Mouse (Mus musculus) midbrain, postnatal 0 days (tissue): ENCODE measurements around the gene Inhbb. TPM values are rescaled to one million over a fixed set of nuclear protein-coding genes. Genes with fewer than 3 reads are reported as not detected.

Source experiments
- ATAC-seq: fragments of 200-750 bp; cut with Nextera tagmentation; 2 replicates; pipeline ENCODE4 v1.8.0; 2017; ENCODE audit warnings: moderate number of reproducible peaks, mild to moderate bottlenecking, moderate TSS enrichment, moderate library complexity; ENCODE audit not compliant: low FRiP score
- DNase-seq: peaks from one replicate; pipeline ENCODE4 v3.0.0-alpha.2; 2015; ENCODE audit warnings: low spot score
- H3K27ac ChIP-seq: fragments of 300-500 bp; sonication (generic); 2 replicates; pipeline ENCODE4 v1.5.1; 2014; ENCODE audit warnings: low read depth, mild to moderate bottlenecking, low read length, mixed read lengths
- H3K27me3 ChIP-seq: fragments of 300-500 bp; sonication (generic); 2 replicates; pipeline ENCODE4 v1.6.1; 2014; ENCODE audit warnings: low read length, control low read depth, mixed read lengths; ENCODE audit not compliant: insufficient read depth
- H3K36me3 ChIP-seq: fragments of 300-500 bp; sonication (generic); 2 replicates; pipeline ENCODE4 v1.6.1; 2014; ENCODE audit warnings: low read length, control low read depth, mixed read lengths; ENCODE audit not compliant: insufficient read depth
- H3K4me1 ChIP-seq: fragments of 300-500 bp; sonication (generic); 2 replicates; pipeline ENCODE4 v1.6.1; 2014; ENCODE audit warnings: mild to moderate bottlenecking, control low read depth, antibody characterized with exemption, low read length, mixed read lengths; ENCODE audit not compliant: insufficient read depth
- H3K4me2 ChIP-seq: fragments of 300-500 bp; sonication (generic); 2 replicates; pipeline ENCODE4 v1.6.1; 2014; ENCODE audit warnings: low read depth, mild to moderate bottlenecking, low read length, mixed read lengths; ENCODE audit not compliant: poor library complexity, severe bottlenecking
- H3K4me3 ChIP-seq: fragments of 300-500 bp; sonication (generic); 2 replicates; pipeline ENCODE4 v1.5.1; 2014; ENCODE audit warnings: low read depth, mild to moderate bottlenecking, low read length, moderate library complexity
- H3K9ac ChIP-seq: fragments of 300-500 bp; sonication (generic); replicated peaks from 2 replicates; pipeline ENCODE4 v1.6.1; 2014; ENCODE audit warnings: mild to moderate bottlenecking, low read length, moderate library complexity, mixed read lengths; ENCODE audit not compliant: poor library complexity, severe bottlenecking
- H3K9me3 ChIP-seq: fragments of 300-500 bp; sonication (generic); 2 replicates; pipeline ENCODE4 v1.6.1; 2016; ENCODE audit warnings: low read length, control low read depth
- CTCF ChIP-seq: IDR thresholded peaks from 2 replicates; pipeline ENCODE4 v1.5.1; 2016; ENCODE audit warnings: antibody characterized with exemption, mild to moderate bottlenecking
- WGBS: fragments of 180-500 bp; shearing (Covaris S2); extraction: QIAGEN DNeasy Blood & Tissue Kit; methylation state at CpG from one replicate; pipeline ENCODE4 v1.1.7; 2014; 5-methylcytosine and 5-hydroxymethylcytosine counted together
- polyA plus RNA-seq: library from polyadenylated mRNA; unstranded; fragments of >200 nt; fragmentation: Nextera tagmentation; extraction: Ambion mirVana; gene quantifications from 2 replicates; pipeline ENCODE4 v1.2.1, GENCODE M21; 2015
- total RNA-seq: library from RNA; depleted of rRNA; stranded (reverse); fragments of >200 nt; gene quantifications from 2 replicates; pipeline ENCODE4 v1.2.3, GENCODE M21; 2014

The Inhbb gene
- total and polyA plus RNA-seq, 2 experiments from 2014 or later: 2.6 to 5.1 TPM

DNA sequence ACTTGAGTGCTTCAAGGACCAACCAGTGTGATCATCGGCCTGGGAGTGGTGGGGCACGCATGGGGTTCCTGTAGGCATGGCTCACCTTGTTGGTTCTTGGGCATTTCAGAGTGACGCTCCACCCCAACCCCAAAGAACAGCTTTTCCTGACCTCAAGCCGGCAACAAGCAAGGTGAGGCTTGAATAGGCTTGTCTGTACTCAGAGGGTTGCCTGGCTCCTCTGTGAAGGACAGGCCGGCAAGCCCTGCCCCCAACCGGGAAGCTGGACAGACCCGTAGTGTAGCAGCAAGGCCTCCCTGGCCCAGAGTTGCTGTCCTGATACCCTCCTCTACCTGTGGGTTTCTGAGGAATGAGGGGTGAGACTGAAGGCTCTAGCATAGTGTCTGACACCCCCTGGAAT lies 12.9 kb downstream of the Inhbb start:
- TF ChIP-seq CTCF: no peak
- WGBS: 70% methylated on average over 7 of the region's 7 CpGs
- H3K4me2 ChIP-seq: no peak overlapping the region
- no peak overlapping the region for H3K27ac ChIP-seq
- ATAC-seq: no peak
- no peaks in the 10 kb centered on the region for H3K36me3 ChIP-seq
- no peaks in the 10 kb centered on the region for H3K4me1 ChIP-seq
- H3K27me3 ChIP-seq: no peaks in the 10 kb centered on the region
- H3K4me3 ChIP-seq: no peak overlapping the region
- no peak for DNase-seq
- no peak overlapping the region for H3K9ac ChIP-seq
- H3K9me3 ChIP-seq: no peaks in the 10 kb centered on the region

DNA sequence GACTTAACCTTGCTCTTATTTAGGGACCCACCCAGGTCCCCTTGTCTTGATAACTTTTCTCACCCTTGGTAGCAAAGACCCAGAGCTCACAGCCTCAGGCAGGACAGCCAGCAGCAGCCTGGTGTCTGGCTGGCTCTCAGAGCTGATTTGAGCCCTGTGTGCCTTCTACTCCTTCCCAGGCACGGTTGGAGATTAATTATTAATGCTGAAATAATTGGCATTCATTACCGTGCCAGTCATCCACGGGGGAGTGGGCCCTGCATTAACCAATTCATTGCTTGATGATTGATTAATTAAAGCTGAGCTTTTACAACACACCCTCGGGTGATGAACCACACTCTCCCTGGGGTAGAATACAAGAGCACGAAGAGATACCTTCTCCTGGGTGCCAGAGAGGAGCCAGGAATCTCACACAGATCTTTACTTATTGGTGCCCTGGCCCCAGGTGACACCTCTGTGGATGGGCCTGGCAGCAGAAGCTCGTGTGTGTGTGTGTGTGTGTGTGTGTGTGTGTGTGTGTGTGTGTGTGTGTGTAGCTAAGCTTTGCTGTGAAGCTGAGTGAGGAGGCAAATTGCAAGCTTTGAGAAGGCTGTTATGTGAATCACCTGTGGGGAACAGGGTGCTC lies 14.2 kb downstream of the Inhbb start:
- H3K9me3 ChIP-seq: no peaks in the 10 kb centered on the region
- no peaks in the 10 kb centered on the region for H3K4me1 ChIP-seq
- H3K27ac ChIP-seq: no peak overlapping the region
- no peaks in the 10 kb centered on the region for H3K36me3 ChIP-seq
- no peak overlapping the region for H3K9ac ChIP-seq
- TF ChIP-seq CTCF: no peak
- H3K27me3 ChIP-seq: no peaks in the 10 kb centered on the region
- 25% methylated on average over 6 of the region's 6 CpGs for WGBS
- no peak overlapping the region for H3K4me3 ChIP-seq
- DNase-seq: peak; percentile 55
- H3K4me2 ChIP-seq: no peak overlapping the region
- peak; percentile 51; the same call in 1 of the 2 replicates for ATAC-seq

DNA sequence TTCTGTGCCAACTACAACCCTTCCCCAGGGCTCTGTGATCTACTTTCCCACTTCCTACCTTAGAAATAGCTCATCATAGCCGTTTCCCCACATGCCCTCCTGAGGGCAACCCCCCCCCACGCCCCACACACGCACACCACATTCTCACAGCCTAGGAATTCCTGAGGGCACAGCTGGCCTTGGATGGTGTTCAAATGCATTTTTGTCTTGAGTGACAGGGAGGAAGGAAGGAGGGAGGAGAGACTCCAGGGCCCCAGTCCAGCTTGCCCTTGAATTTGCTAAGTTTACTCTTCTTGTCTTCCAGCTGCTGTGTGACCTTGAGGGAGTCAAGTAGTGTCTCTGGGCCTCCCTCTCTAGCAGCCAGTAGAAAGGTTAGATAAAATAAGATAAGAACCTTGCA lies 17.2 kb downstream of the Inhbb start:
- Histone ChIP-seq H3K9me3 (no peaks in the 10 kb centered on the region), H3K27me3 (no peaks in the 10 kb centered on the region), H3K4me3 (no peak overlapping the region), H3K4me1 (no peaks in the 10 kb centered on the region), H3K27ac (no peak overlapping the region), H3K9ac (no peak overlapping the region), H3K4me2 (no peak overlapping the region), H3K36me3 (no peaks in the 10 kb centered on the region)
- TF ChIP-seq CTCF: no peak
- 35% methylated on average over 3 of the region's 3 CpGs for WGBS
- DNase-seq: no peak
- no peak for ATAC-seq

DNA sequence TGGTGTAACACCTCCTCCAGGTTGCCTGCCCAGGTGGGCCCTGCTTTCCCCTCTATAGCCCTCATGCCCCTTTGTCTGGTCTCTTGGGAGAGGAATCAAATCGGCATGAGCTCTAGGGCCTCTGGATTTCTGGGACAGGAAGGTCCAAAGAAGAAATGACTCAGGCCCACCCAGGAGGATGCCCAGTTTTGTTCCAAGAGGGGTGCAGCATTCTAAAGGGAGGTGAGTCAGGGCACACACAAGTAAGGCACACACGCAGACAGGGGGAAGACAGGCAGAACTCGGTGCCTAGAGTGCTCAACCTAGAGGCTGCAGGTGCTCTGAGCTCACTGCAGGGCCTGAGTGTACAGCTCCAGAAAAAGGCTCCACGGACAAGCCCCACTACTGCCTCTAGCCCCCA lies 17.7 kb downstream of the Inhbb start:
- ATAC-seq (no peak), DNase-seq (no peak)
- H3K9me3 ChIP-seq: no peaks in the 10 kb centered on the region
- no peak overlapping the region for H3K9ac ChIP-seq
- WGBS: 83% methylated on average over 4 of the region's 4 CpGs
- no peak overlapping the region for H3K27ac ChIP-seq
- no peaks in the 10 kb centered on the region for H3K27me3 ChIP-seq
- TF ChIP-seq CTCF: no peak
- no peak overlapping the region for H3K4me3 ChIP-seq
- H3K4me2 ChIP-seq: no peak overlapping the region
- no peaks in the 10 kb centered on the region for H3K4me1 ChIP-seq
- no peaks in the 10 kb centered on the region for H3K36me3 ChIP-seq

DNA sequence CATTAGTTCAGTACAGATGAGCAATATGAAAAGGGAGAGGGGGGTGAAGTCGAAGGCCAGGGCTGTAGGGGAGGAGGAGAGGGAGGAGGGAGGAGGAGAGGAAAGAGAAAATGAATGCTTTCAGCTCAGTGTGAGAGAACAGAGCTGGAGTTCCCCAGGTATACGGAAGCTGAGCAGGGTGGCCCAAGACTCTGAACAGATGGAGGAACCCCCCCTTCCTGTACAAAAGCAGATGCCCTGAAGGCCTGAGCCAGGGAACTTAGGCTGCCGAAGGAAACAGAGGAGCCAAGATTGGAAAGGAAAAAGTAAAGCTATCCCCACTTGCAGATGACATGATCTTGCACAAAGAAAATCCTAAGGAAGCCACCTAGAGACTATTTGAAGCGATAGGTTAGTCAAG lies 20.8 kb downstream of the Inhbb start:
- no peak for DNase-seq
- Histone ChIP-seq H3K9me3 (no peaks in the 10 kb centered on the region), H3K27ac (no peak overlapping the region), H3K9ac (no peak overlapping the region), H3K27me3 (no peaks in the 10 kb centered on the region), H3K4me2 (no peak overlapping the region), H3K4me1 (no peaks in the 10 kb centered on the region), H3K36me3 (no peaks in the 10 kb centered on the region; the same call in 1 of the 2 replicates), H3K4me3 (no peak overlapping the region)
- 42% methylated on average over 4 of the region's 4 CpGs for WGBS
- TF ChIP-seq CTCF: no peak
- ATAC-seq: no peak

DNA sequence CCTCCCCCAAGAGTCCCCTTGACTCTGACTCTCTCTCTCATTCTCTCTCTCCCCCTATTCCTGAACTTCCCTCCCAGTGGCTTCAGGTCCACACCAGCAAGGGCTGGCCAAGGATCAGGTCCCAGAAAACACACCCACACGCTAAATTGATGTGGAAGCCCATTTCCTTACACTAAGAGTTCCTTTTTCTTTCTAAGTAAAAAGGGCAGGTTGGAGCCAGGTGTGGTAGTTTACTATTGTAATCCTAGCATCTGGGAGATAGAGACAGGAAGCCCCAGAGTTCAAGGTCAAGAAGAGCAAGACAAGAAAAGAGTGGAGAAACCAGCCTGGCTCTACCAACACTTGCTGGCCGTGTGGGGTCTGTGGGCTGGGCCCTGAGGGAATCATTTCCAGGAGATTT lies 23.4 kb downstream of the Inhbb start:
- H3K27ac ChIP-seq: no peak overlapping the region
- no peaks in the 10 kb centered on the region for H3K4me1 ChIP-seq
- H3K4me3 ChIP-seq: no peak overlapping the region
- no peak overlapping the region for H3K4me2 ChIP-seq
- ATAC-seq (no peak), DNase-seq (no peak)
- WGBS: 66% methylated on average over 2 of the region's 2 CpGs
- no peak overlapping the region for H3K9ac ChIP-seq
- no peaks in the 10 kb centered on the region for H3K9me3 ChIP-seq
- no peak for TF ChIP-seq CTCF
- no peaks in the 10 kb centered on the region; the same call in 1 of the 2 replicates for H3K36me3 ChIP-seq
- H3K27me3 ChIP-seq: no peaks in the 10 kb centered on the region
